Mouse (Mus musculus) heart, postnatal 14 days (tissue): ENCODE data around the gene Wfdc18. TPM values are rescaled to one million over a fixed set of nuclear protein-coding genes. Genes with fewer than 3 reads are reported as not detected.

Experiments used
- DNase-seq, 2 experiments: peaks; one replicate each; pipeline ENCODE4 v3.0.0; 2021 to 2022
- intact Hi-C: fragments of 180-260 bp; cut with DNase I; formaldehyde crosslinking; loops from one replicate; pipeline ENCODE4 v1.15.1; 2025
- long read RNA-seq, 2 experiments: library from polyadenylated mRNA; stranded (forward); transcript quantifications; one replicate each; pipeline ENCODE4 v2.0.0; 2021
- total RNA-seq, 2 experiments: library from RNA; stranded (reverse); gene quantifications; 2 replicates each; pipeline ENCODE4 v1.2.3; 2021

The Wfdc18 gene
- not detected for total RNA-seq
- long read RNA-seq, experiment 1 = 0 reads
- long read RNA-seq, experiment 2 = 0 reads

GRCm38 (mm10) chr11:83708715-83709114 is at the start of gene Wfdc18:
Gene Wfdc18 (plus strand): TSS chr11:83709015.
- intact Hi-C loops = loop anchor here (1.0 kb wide), 1 partner anchor 21 kb away; no protein-coding TSS in a partner anchor
- no peak for DNase-seq

- intact Hi-C loops = no loop called here
- no peak for DNase-seq
Measured at GRCm38 (mm10) chr11:83662204-83662603, 46.6 kb upstream of the Wfdc18 start, which contains the start of gene Ccl4. Gene Ccl4 (plus strand): TSS chr11:83662584.

DNA sequence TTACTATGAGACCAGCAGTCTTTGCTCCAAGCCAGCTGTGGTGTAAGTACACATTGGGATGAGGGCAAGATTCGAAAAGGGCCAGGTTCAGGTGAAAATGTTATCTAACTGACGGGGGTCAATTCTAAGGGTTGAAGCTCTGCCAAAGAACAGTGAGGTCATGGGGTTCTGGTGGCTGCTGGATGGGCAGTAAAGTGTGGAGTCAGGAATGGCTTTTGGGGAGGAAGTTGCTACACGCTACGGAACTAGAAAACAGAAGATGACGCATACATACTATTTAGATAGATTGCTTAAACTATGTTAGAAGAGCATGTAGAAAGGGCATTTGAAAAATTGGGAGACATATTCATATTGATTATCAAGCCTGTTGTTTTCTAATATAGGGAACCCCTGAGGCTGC is 45.3 kb upstream of the Wfdc18 start:
- intact Hi-C loops = no loop called here
- no peak for DNase-seq

- intact Hi-C loops = no loop called here
- no peak for DNase-seq
Measured at GRCm38 (mm10) chr11:83671743-83672142, 37.1 kb upstream of the Wfdc18 start.

- DNase-seq = no peak
- intact Hi-C loops = loop anchor here (1.0 kb wide), 1 partner anchor 21 kb away; no protein-coding TSS in a partner anchor
Measured at GRCm38 (mm10) chr11:83675665-83676064, 33.1 kb upstream of the Wfdc18 start.

DNA sequence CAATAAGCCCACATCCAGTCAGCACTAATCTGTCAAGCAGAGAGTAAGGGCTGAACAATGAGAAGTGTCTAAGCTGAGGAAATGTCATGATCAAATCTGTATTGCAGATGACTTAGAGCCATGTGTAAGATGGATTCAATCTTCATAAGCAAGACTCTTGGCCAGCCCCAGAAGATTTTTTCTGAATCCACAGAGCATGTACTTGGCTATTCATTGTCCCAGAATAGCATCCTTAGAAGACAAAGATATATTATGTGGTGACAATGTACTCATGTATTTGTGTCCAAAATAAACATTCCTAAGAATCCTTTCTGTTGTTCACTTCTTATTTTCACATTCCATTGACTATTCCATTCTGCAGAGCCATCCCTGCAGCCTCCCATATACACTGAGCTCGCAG is 18.9 kb upstream of the Wfdc18 start:
- intact Hi-C loops = no loop called here
- DNase-seq = no peak

- intact Hi-C loops = no loop called here
- no peak for DNase-seq
Measured at GRCm38 (mm10) chr11:83692008-83692407, 16.8 kb upstream of the Wfdc18 start.

- intact Hi-C loops = loop anchor here (1.0 kb wide), 1 partner anchor 16 kb away; no protein-coding TSS in a partner anchor
- DNase-seq = no peak
Measured at GRCm38 (mm10) chr11:83703705-83704104, 5.1 kb upstream of the Wfdc18 start, which contains the start of gene Wfdc17. Gene Wfdc17 (plus strand): TSS chr11:83703991.

- DNase-seq = no peak
- intact Hi-C loops = no loop called here
Measured at GRCm38 (mm10) chr11:83709683-83710082, 868 bp downstream of the Wfdc18 start.

DNA sequence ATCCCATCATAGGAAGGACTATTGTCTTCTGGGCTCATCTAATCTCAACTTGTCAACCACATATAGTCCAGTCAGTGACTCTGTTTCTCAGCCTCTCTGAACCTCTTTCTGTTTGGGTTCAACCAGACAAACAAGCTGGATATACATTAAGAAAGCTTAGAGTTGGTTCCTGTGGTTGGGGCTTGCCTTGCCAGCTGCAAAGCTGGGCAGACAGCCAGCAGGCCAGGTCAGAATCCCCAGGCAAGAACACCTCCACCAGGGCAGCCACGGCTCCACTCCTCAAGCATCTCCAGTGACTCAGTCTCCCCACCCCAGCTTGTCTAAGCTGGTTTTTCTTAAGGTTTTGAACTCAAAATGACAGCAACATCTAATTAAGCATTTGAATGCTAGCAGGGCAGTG is 3.9 kb downstream of the Wfdc18 start:
- DNase-seq = no peak
- intact Hi-C loops = no loop called here

GRCm38 (mm10) chr11:83713925-83714324 is 5.1 kb downstream of the Wfdc18 start:
- intact Hi-C loops = no loop called here
- no peak for DNase-seq

- intact Hi-C loops = no loop called here
- DNase-seq = no peak
Measured at GRCm38 (mm10) chr11:83717042-83717665, 8.3 kb downstream of the Wfdc18 start.

DNA sequence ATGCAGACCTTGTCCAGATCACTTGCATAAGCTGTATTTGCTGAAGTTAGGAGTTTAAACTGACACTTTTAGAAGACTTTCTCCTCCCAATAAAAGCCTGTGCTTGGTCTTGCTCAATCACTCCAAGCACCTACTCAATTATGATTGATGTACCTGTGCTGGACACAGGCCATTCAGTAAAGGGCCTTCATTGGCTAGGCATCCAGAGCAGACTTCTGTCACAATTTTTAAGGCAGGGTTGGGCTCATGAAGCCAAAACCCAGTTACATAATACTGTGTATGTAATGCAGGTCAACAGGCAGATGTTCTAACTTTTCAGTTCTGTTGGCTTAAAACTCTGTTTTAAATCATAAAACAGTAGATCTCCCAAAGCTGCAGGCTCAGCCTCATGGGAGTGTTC is 12.0 kb downstream of the Wfdc18 start:
- intact Hi-C loops = no loop called here
- DNase-seq = no peak

DNA sequence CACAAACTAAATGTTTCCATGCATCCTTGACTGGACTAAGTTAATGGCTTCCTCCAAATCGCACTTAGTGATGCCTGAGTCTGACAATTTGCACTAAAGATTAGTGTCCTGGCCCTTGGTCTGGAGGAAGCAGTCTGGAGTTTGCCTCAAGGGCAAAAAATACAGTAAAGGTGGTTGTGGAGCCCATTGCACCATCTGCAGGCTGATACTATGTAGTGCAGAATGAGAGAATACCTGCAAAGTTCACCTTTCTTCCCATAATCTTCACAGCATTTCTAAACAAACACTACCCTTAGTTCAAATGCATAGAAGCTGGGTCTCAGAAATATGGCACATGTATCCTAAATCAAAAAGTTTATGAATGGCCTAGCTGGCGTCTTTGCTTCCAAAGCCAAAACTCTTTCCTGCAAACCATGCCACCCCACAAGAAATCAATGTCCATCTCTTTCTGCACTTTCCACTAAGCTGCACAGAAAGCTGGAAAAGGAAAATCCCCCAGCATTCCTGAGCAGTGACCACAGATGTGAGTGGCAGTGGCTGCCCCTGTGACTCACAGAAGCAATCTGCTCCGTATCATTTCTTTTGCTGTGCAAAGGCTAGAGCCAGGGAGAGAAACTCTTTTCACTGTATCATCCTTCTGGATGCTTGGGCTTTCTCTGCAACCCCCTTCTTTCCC is 20.1 kb downstream of the Wfdc18 start:
- intact Hi-C loops = no loop called here

DNA sequence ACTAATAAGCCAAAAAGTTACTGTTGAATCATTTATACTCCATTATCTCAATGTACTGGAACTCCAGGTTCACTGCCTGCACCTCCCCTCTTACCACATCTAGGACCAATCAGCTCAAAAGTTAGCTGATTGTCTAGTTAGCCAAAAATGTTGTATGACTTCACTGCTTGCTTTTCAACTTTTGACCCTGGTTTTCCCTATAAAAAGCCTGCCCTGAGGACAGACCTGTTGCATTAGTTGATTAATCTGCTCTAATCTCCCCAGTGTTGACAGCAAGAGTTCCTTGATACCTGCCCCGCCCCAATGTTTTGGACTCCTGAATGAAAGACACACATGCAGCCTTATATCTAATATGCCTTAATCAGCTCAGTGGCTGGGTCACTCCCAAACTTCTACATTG is 22.3 kb downstream of the Wfdc18 start:
- intact Hi-C loops = no loop called here
- DNase-seq = no peak

More for the DNA sequence above, 20.1 kb downstream of the Wfdc18 start:
- no peak for DNase-seq

- DNase-seq = no peak
- intact Hi-C loops = no loop called here
Measured at GRCm38 (mm10) chr11:83733071-83733640, 24.3 kb downstream of the Wfdc18 start.

GRCm38 (mm10) chr11:83734215-83734614 is 25.4 kb downstream of the Wfdc18 start:
- intact Hi-C loops = no loop called here

GRCm38 (mm10) chr11:83735881-83736280 is 27.1 kb downstream of the Wfdc18 start:
- DNase-seq = no peak
- intact Hi-C loops = loop anchor here (5.0 kb wide), 2 partner anchors 94 to 294 kb away; no protein-coding TSS in a partner anchor

More at GRCm38 (mm10) chr11:83734215-83734614, 25.4 kb downstream of the Wfdc18 start:
- no peak for DNase-seq

DNA sequence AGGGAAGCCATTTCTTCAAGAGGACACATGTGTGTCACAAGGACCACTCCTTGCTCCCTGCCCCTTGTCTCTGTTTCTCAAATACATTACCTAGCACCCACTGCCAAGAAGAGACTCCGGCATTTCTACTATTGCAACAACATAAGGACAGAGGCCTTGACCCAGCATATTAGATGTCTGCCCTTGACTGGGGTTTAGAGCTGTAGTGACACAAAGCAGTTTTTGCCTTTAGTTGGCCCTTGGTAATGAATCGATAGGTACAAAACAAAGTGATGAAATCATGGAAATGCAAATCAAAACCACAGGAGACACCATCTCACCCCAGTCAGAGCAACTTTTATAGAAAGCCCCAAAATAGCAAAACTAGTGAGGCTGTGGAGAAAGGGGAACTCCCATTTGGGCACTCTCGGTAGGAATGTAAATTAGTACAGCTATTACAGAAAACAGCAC is 28.3 kb downstream of the Wfdc18 start:
- intact Hi-C loops = loop anchor here (5.0 kb wide), 2 partner anchors 95 to 295 kb away; no protein-coding TSS in a partner anchor
- DNase-seq = no peak

- DNase-seq = peak; percentile 73 to 87
Measured at GRCm38 (mm10) chr11:83739241-83739640, 30.4 kb downstream of the Wfdc18 start.

GRCm38 (mm10) chr11:83740443-83740991 is 31.7 kb downstream of the Wfdc18 start:
- intact Hi-C loops = no loop called here
- no peak for DNase-seq

More at GRCm38 (mm10) chr11:83739241-83739640, 30.4 kb downstream of the Wfdc18 start:
- intact Hi-C loops = loop anchor here (1.0 to 5.0 kb wide), 3 partner anchors 97 to 297 kb away; no protein-coding TSS in a partner anchor
